Mouse (Mus musculus) kidney, embryonic 14.5 days (tissue): ENCODE data around the gene Pip5k1b. TPM values are rescaled to one million over a fixed set of nuclear protein-coding genes. Genes with fewer than 3 reads are reported as not detected.

ENCODE experiments used
- ATAC-seq: fragments of 200-750 bp; cut with Nextera tagmentation; 2 replicates; pipeline ENCODE4 v1.8.0; 2017; ENCODE audit warnings: moderate number of reproducible peaks, mild to moderate bottlenecking, moderate TSS enrichment, moderate library complexity; ENCODE audit not compliant: low FRiP score, low TSS enrichment
- H3K27ac ChIP-seq: fragments of 300-500 bp; sonication (generic); 2 replicates; pipeline ENCODE4 v1.5.1; 2014; ENCODE audit warnings: low read depth, mild to moderate bottlenecking, low read length, moderate library complexity, mixed read lengths
- H3K27me3 ChIP-seq: fragments of 300-500 bp; sonication (generic); 2 replicates; pipeline ENCODE4 v1.6.1; 2014; ENCODE audit warnings: mild to moderate bottlenecking, low read length; ENCODE audit not compliant: control insufficient read depth, insufficient read depth
- H3K36me3 ChIP-seq: fragments of 300-500 bp; sonication (generic); 2 replicates; pipeline ENCODE4 v1.6.1; 2014; ENCODE audit warnings: low read length, mixed read lengths; ENCODE audit not compliant: control insufficient read depth, insufficient read depth
- H3K4me1 ChIP-seq: fragments of 300-500 bp; sonication (generic); 2 replicates; pipeline ENCODE4 v1.6.1; 2014; ENCODE audit warnings: low read length, mixed read lengths; ENCODE audit not compliant: control insufficient read depth, insufficient read depth
- H3K4me2 ChIP-seq: fragments of 300-500 bp; sonication (generic); replicated peaks from 2 replicates; pipeline ENCODE4 v1.6.1; 2014; ENCODE audit warnings: low read depth, mild to moderate bottlenecking, low read length
- H3K4me3 ChIP-seq: fragments of 300-500 bp; sonication (generic); 2 replicates; pipeline ENCODE4 v1.5.1; 2014; ENCODE audit warnings: mild to moderate bottlenecking, low read length
- H3K9ac ChIP-seq: fragments of 300-500 bp; sonication (generic); 2 replicates; pipeline ENCODE4 v1.6.1; 2014; ENCODE audit warnings: low read depth, mild to moderate bottlenecking, low read length, moderate library complexity
- H3K9me3 ChIP-seq: fragments of 300-500 bp; sonication (generic); 2 replicates; pipeline ENCODE4 v1.6.1; 2016; ENCODE audit warnings: low read length; ENCODE audit not compliant: control insufficient read depth
- whole genome bisulfite sequencing: fragments of 180-500 bp; shearing (Covaris S2); extraction: QIAGEN DNeasy Blood & Tissue Kit; methylation state at CpG from one replicate; pipeline ENCODE4 v1.1.7; 2014; 5-methylcytosine and 5-hydroxymethylcytosine counted together
- polyA plus RNA-seq: library from polyadenylated mRNA; unstranded; fragments of >200 nt; fragmentation: Nextera tagmentation; extraction: Ambion mirVana; gene quantifications from 2 replicates; pipeline ENCODE4 v1.2.1, GENCODE M21; 2014

The Pip5k1b gene
- polyA plus RNA-seq, 1 experiment from 2014 or later: 3.1 TPM

- Histone ChIP-seq H3K4me2 (peak overlapping the region; percentile 85; the same call in 1 of the 2 replicates), H3K27me3 (no peaks in the 10 kb centered on the region), H3K9me3 (no peaks in the 10 kb centered on the region), H3K9ac (no peak overlapping the region), H3K4me1 (no peaks in the 10 kb centered on the region), H3K27ac (no peak overlapping the region), H3K36me3 (no peaks in the 10 kb centered on the region; the same call in 1 of the 2 replicates), H3K4me3 (no peak overlapping the region; the same call in 1 of the 2 replicates)
- WGBS: 56% methylated on average over 7 of the region's 7 CpGs
- 0 out of 2 replicates have a peak, but pooled peaks have one; percentile 22 for ATAC-seq
These were observed 274.2 kb downstream of the Pip5k1b start for GRCm38 (mm10) chr19:24281288-24281980.

GRCm38 (mm10) chr19:24280601-24281228, 275.0 kb downstream of the Pip5k1b start, which contains the start of gene Fxn:
Fxn (minus strand) TSS chr19:24280605.
- peak; percentile 93 for ATAC-seq
- peaks cover 1% of the 10 kb centered on the region; the same call in 1 of the 2 replicates for H3K36me3 ChIP-seq
- peak within 1 kb of the TSS; percentile 78 for H3K9ac ChIP-seq
- H3K27ac ChIP-seq: peak within 1 kb of the TSS; percentile 86
- H3K27me3 ChIP-seq: no peaks in the 10 kb centered on the region
- peak within 1 kb of the TSS; percentile 70 for H3K4me3 ChIP-seq
- no peaks in the 10 kb centered on the region for H3K4me1 ChIP-seq
- 2% methylated on average over 14 of the region's 22 CpGs for WGBS
- no peaks in the 10 kb centered on the region for H3K9me3 ChIP-seq
- H3K4me2 ChIP-seq: peak within 1 kb of the TSS; percentile 85

- ATAC-seq: peak; percentile 69
These were observed 275.7 kb downstream of the Pip5k1b start for GRCm38 (mm10) chr19:24279706-24280600.

GRCm38 (mm10) chr19:24278859-24279258, 276.8 kb downstream of the Pip5k1b start:
- Histone ChIP-seq H3K36me3 (peaks cover 11% of the 10 kb centered on the region; the same call in 1 of the 2 replicates), H3K4me1 (no peaks in the 10 kb centered on the region), H3K9me3 (no peaks in the 10 kb centered on the region), H3K27ac (no peak overlapping the region), H3K9ac (0 out of 2 replicates have a peak overlapping the region, but pooled peaks have one; percentile 78), H3K27me3 (no peaks in the 10 kb centered on the region), H3K4me3 (peak overlapping the region; percentile 70; the same call in 1 of the 2 replicates), H3K4me2 (peak overlapping the region; percentile 85; the same call in 1 of the 2 replicates)
- ATAC-seq: no peak
- WGBS: 78% methylated on average over 15 of the region's 15 CpGs

More at GRCm38 (mm10) chr19:24279706-24280600, 275.7 kb downstream of the Pip5k1b start:
- Histone ChIP-seq H3K27me3 (no peaks in the 10 kb centered on the region), H3K4me3 (peak overlapping the region; percentile 70), H3K4me1 (no peaks in the 10 kb centered on the region), H3K9me3 (no peaks in the 10 kb centered on the region), H3K9ac (peak overlapping the region; percentile 78), H3K4me2 (peak overlapping the region; percentile 85), H3K36me3 (peaks cover 8% of the 10 kb centered on the region; the same call in 1 of the 2 replicates), H3K27ac (peak overlapping the region; percentile 86)
- 1% methylated on average over 66 of the region's 78 CpGs for WGBS

- no peaks in the 10 kb centered on the region for H3K9me3 ChIP-seq
- WGBS: 84% methylated on average over 3 of the region's 3 CpGs
- no peak for ATAC-seq
These were observed 281.4 kb downstream of the Pip5k1b start for GRCm38 (mm10) chr19:24274281-24274680.

GRCm38 (mm10) chr19:24271746-24272426, 283.8 kb downstream of the Pip5k1b start:
- Histone ChIP-seq H3K9me3 (no peaks in the 10 kb centered on the region), H3K9ac (no peak overlapping the region), H3K27me3 (no peaks in the 10 kb centered on the region), H3K36me3 (peaks cover 21% of the 10 kb centered on the region; the same call in 1 of the 2 replicates), H3K4me1 (peaks cover 6% of the 10 kb centered on the region; the same call in 1 of the 2 replicates), H3K4me3 (no peak overlapping the region), H3K27ac (no peak overlapping the region), H3K4me2 (no peak overlapping the region; the same call in 1 of the 2 replicates)
- WGBS: 45% methylated on average over 16 of the region's 16 CpGs
- peak; percentile 85 for ATAC-seq

More at GRCm38 (mm10) chr19:24274281-24274680, 281.4 kb downstream of the Pip5k1b start:
- Histone ChIP-seq H3K27ac (no peak overlapping the region), H3K27me3 (no peaks in the 10 kb centered on the region), H3K4me2 (no peak overlapping the region), H3K4me1 (peaks cover 6% of the 10 kb centered on the region; the same call in 1 of the 2 replicates), H3K9ac (no peak overlapping the region), H3K36me3 (peaks cover 18% of the 10 kb centered on the region; the same call in 1 of the 2 replicates), H3K4me3 (no peak overlapping the region)

- Histone ChIP-seq H3K9ac (no peak overlapping the region), H3K27ac (no peak overlapping the region), H3K4me2 (no peak overlapping the region; the same call in 1 of the 2 replicates), H3K4me3 (no peak overlapping the region), H3K27me3 (no peaks in the 10 kb centered on the region), H3K4me1 (peaks cover 6% of the 10 kb centered on the region; the same call in 1 of the 2 replicates), H3K36me3 (peaks cover 21% of the 10 kb centered on the region; the same call in 1 of the 2 replicates), H3K9me3 (no peaks in the 10 kb centered on the region)
- 37% methylated on average over 7 of the region's 7 CpGs for WGBS
- peak; percentile 72 for ATAC-seq
These were observed 284.3 kb downstream of the Pip5k1b start for GRCm38 (mm10) chr19:24271326-24271725.

GRCm38 (mm10) chr19:24268531-24268930, 287.1 kb downstream of the Pip5k1b start:
- H3K9ac ChIP-seq: no peak overlapping the region

More at GRCm38 (mm10) chr19:24268531-24268930, 287.1 kb downstream of the Pip5k1b start:
- peaks cover 17% of the 10 kb centered on the region; the same call in 1 of the 2 replicates for H3K36me3 ChIP-seq
- ATAC-seq: no peak
- no peak overlapping the region for H3K4me2 ChIP-seq
- WGBS: 80% methylated on average over 4 of the region's 4 CpGs
- no peaks in the 10 kb centered on the region for H3K27me3 ChIP-seq
- no peak overlapping the region for H3K27ac ChIP-seq
- H3K4me3 ChIP-seq: no peak overlapping the region
- peaks cover 6% of the 10 kb centered on the region; the same call in 1 of the 2 replicates for H3K4me1 ChIP-seq
- no peaks in the 10 kb centered on the region for H3K9me3 ChIP-seq
